Mouse (Mus musculus): ENCODE measurements around the gene Wdr59.
"Not testable (repeated sequence)": the region's sequence is repeated elsewhere in the genome, so short reads cannot be mapped to it uniquely, and the experiment has no call there.

The Wdr59 gene

DNA sequence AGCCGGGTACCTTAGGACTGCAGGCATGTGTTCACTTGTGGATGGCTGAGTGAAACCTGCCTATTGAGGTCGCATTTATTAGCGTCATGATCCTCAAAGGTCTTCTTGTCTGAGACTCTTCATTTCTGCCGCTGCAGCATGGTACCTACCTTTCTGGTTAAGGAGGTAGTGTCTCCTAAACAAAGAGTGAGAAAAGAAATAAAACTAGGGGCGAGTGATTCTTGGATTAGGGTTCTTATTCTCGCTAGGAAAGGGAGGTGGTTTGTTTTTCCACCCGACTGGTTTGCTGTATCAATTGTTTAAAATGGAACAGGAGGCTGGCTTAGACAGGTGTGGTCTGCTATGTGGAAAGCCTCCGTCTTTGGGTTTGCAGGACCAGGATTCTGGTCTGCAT lies 15.9 kb upstream of the Wdr59 start:
- no peak for DNase-seq (ENCODE audit: low spot score)

DNA sequence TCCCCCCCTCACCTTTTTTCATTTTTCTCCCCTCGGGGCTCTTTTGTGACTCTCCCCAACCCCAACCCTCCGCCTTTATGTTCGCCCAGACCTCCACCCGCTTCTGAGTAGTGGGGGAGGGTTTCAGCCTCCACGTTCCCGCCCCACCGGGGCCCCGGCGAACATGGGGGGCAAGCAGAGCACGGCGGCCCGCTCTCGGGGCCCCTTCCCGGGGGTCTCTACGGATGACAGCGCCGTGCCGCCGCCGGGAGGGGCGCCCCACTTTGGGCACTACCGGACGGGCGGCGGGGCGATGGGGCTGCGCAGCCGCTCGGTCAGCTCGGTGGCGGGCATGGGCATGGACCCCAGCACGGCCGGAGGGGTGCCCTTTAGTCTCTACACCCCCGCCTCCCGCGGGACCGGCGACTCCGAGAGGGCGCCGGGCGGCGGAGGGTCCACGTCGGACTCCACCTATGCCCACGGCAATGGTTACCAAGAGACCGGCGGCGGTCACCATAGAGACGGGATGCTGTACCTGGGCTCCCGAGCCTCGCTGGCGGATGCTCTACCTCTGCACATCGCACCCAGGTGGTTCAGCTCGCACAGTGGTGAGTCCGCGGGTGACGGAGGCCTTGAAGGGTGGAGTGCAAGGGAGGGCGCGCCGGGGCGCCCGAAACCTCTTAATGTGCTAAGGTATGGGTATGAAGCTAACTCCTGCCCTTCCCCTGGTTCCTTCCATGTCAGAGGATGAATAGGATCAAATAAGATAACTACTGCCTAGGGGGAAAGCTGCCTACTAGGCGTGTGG lies 15.3 kb upstream of the Wdr59 start:
- DNase-seq (ENCODE audit: low spot score), result peak; percentile 40

DNA sequence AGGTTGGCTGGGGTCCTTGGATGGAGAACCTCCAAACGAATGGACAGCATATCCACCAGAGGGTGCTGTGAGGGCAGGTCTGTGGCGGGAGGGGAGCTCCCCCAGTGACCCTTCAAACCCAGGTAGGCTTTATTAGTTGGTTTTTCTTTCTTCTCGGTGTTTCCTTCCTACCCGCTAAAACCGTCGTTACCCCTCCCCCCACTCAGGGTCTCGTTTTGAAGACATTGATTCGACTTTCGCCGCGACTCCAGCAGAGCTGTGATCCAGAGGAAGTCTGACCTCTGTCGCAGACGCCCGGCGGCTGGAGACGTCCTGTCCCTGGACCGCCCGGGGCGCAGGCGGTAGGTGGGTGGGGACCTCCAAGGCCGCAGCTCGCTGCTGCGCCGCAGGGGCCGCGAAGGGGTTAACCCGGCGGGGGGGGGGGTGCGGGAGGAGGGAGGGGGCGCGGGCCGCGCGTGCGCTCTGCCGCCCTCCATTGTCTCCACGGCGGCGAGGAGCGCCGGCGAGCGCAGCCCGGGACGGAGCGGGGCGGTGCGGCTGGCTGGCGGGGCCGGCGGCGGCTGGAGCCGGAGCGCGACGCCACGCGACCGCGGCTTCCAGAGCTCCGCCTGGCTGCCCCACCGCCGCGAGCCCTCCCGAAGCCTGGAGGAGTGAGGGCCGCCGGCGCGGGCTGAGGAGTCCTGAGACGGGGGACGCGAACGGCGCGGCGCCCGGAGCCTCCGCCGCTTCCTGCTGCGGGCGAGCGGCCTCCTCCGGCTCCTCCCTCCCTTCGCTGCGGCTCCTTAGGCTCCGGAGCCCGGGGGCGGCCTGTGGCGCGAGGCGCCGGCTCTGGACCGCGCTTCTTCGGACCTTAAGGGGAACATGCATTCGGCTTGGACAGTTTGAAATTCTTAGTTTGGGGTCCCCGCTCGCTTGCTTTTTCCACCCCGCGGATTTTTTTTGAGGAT lies 14.4 kb upstream of the Wdr59 start, which contains the start of gene Znrf1:
Gene Znrf1 (plus strand): TSS at position 67 of the 947 bp plus-strand sequence.
- peak; percentile 53 for DNase-seq (ENCODE audit: low spot score)

DNA sequence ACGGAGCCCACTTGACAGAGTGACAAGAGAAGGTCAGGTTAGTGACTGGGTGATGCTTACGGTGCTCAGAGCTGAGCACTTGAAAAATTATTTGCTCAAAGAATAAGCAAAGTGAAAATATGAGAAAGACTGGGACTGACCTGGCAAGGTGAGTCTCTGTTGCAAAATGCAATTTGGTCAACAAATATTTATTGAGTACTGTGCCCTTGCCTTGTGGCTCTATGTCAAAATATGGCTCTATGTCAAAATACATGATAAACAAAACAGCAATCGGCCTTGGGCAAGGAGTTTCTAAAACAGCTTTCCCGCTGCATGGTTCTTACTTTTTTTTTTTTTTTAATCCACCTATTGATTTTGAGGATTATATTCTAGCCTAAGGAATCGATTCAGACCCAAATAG lies 13.6 kb upstream of the Wdr59 start:
- no peak for DNase-seq (ENCODE audit: low spot score)

DNA sequence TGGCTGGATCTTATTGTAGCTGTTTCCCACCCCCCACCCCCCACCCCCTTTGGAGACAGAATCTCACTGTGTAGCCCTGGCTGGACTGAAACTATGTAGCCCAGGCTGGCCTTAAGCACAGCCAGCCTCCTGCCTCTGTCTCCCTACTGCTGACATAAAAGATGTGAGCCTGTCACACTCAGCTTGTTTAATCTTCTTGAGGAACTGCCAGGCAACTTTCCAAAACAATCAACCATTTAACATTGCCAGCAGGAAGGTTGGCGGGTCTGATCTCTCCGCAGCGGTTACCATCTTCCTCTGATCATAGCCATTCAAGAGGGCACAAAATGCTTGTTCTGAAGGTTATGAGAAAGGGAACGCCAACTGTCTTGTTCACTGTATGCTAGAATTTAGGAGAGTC lies 11.6 kb upstream of the Wdr59 start:
- DNase-seq (ENCODE audit: low spot score), result no peak

DNA sequence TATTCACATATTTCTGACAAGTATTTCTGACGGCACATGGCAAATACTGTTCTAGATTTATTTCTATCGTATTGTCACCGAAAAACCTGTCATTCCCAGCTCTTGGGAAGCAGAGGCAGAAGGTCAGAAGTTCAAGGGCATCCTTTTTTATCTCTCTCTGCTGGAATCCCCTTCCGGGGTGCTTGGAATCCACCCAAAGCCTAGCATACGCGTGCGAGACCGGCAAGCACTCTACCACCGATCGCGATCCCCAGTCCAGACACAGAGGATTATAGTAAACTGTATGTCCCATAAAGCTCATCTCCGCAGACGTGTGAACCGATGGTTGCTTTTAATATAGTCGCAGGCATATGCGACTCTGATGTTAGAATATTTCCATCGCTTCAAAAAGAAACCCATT lies 9.7 kb upstream of the Wdr59 start:
- DNase-seq (ENCODE audit: low spot score), result no peak

DNA sequence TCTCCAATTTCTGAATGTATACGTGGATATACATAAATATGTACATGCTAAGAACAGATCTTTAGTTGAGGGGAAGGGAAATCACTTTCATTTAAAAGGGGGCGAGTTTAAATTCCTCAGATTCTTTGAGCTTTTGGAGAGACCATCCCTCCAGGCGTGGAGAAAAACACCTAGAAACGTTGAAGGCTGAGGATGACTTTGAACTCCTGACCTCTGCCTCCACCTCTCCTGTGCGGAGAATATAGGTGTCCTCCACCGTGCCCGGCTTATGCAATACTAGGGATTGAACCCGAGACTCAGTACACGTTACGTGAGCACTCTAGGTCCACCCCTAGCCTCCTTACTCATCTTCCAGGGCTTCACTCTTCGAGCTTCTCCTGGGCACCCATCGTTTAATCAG lies 9.3 kb upstream of the Wdr59 start:
- DNase-seq (ENCODE audit: low spot score), result no peak

DNA sequence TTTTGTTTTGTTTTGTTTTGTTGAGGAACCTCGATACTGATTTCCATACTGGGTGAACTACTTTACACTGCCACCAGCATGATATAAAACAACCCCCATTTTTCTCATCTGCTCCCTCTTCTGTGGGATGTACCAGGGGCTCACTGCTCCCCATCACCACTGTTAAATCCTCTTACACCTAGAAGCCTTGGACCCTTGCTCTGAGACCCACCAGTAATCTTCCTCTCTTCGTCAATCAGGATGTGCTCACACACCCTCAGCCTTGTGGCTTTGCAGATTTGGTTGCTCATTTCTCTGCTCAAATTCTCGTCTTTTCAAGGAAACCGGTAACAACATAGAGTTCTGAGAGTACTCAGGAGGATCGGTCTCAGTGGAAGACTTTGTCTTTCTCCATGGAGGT lies 6.2 kb upstream of the Wdr59 start:
- no peak for DNase-seq (ENCODE audit: low spot score)

DNA sequence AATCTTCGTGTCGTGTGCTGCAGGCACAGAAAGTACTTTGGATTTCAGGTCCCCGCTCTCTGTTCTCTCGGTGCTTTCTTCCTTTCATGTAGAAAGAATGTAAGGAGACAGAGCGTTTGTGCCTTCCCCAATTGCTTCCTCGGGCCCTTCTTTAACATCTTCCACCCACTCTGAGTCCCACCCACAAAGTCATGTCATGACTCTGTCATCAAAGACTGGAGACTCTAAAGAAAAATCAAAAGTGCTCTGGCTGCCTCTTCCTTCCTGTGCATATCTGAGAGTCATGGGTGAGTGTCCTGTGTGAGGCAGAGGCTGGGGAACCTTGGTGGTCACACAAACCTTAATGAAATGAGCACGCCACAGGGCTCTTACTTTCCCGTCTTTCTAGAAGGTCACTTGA lies 5.3 kb upstream of the Wdr59 start:
- DNase-seq (ENCODE audit: low spot score), result no peak

DNA sequence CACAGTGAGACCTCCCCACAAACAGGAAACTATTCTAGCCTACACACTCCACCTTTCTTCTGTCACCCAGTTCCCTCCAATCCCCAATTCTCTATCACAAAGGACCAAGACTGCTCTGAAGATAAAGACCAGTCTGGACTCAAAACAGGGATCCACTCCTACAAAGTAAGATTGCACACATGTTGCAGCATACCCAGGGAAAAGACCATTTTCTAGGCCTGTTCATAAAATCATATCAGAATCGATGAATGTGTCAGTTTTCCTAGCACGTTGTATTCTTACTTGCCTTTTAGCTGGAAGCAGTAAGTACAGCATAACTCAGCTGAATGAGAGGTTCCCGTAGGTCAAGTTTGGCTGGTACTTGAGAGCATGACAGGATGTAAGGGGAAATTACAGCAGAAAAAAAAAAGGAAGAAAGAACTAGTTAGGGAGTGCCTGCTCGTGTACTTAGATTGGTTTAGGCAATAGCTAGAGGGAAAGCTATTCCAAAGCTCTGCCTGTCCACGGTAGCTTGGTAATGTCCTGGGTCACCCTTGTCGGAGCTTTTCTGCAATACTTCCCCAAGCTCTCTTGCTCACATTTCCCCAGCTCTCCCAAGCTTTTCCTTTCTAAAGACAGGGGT lies 4.6 kb upstream of the Wdr59 start:
- DNase-seq (ENCODE audit: low spot score), result no peak

DNA sequence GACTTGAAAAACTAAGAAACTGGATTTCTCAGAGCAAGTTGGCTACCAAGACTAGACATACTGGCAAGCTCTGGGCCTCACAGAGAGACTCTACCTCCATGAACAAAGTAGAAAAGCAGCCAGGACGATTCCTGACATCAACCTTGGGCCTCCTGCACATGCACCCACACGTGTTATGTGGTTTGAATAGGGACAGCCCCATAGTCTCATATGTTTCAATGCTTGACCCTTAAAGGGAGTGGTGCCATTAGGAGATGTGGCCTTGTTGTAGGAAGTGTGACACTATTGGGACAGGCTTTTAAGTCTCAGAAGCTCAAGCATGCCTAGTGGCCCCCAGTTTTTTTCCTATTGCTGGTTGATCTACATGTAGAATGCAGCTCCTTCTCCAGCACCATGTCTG lies 4.4 kb downstream of the Wdr59 start:
- no peak for DNase-seq (ENCODE audit: low spot score)

DNA sequence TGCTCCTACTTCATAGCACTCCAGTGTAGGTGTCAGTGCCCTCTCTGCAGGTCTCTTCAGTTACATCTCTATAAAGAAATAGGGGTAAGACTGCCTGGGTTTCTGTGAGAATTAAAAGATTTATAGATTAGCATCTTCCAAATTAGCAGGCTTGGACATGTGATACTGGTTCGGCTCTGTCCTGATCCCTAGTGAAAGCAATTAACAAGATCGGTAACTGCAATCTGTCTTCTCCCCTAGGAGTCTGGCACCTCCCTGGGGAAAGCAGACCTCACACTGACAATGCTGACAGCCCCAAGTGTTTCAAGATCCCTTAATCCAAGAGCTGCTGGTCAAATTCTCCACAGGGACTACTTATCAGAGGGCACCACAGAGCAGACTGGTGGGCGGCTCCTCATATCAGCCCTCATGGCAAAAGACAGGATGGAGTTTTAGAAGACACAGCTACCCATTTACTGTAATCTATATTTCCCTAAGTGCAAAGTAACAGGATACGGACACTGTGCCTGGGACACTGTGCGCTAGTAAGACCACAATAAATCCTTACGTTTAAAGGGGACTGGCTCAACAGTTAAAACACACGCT lies 5.3 kb downstream of the Wdr59 start:
- peak; percentile 8 for DNase-seq (ENCODE audit: low spot score)

DNA sequence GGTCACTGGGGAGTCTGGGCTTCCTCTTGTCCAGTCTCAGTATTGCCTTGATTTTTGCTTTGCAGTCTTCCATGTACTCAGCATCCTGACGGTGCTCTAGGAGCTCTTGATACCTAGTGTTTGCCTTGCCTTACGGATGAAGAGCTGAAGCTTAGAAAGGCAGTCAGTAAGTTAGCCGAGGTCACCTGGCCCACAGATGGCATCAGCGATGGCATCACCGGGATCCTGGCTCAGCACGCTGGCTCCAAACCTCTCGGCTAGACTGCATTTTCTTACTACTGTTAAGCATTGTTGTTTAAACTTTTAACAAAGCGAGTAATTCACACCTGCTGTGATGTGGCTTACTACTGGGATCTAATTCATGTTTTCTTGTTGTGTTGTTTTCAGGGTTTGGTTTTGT lies 8.4 kb downstream of the Wdr59 start:
- no peak for DNase-seq (ENCODE audit: low spot score)

DNA sequence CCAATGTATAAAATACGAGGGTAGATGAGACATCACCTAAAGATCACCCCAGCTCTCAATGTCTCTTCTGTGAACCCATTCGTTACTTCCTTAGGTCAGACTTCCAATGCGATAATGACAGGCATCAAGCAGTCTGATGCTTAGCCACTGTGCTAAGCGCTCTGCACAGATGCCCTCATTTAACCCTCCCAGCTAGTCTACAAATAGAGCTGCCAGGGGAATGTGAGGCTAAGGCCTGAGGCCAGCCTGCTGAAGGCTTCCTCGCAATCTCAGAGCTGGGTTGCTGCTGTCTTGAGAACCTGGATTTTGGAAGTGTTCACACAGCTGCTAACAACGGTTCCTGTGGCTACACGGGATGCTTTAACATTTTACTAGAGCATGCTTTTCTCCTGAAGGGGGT lies 9.0 kb downstream of the Wdr59 start:
- no peak for DNase-seq (ENCODE audit: low spot score)

DNA sequence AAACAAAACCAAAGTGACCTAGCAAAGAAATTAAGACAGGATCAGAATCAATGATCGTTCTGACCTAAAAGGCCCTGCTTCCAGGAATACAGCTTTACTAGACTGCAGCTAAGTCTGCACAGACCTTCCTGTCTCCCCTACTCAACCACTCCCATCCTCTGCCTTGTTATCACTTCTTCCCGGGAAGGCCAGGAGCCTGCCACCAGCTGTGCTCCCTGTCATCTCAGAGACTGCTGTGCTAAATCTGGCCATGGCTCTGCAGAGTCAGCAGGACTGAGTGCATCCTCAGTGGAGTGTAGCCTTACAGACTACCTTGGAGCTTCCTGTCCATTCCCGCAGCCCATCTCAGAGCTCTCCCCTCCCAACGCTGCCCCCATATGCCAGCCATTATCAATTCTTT lies 11.5 kb downstream of the Wdr59 start:
- no peak for DNase-seq (ENCODE audit: low spot score)

DNA sequence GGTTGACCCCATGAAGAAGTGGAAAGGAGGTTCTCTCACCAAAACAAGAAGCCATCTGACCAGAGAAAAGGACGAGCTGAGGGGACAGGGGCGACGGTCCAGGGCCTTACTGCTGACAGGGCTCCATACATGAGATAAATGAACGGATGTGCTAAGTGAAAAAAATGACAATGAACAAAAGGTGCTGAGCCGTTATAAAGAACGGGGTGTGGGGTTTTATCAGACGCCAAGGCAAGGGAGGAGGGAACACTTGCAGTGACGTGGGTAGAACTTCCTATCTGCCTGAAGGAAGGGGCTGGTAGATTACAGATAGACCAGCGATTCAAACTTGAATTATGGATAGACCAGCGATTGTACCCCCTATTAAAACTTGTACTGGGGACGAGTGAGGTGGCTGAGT lies 12.6 kb downstream of the Wdr59 start:
- no peak for DNase-seq (ENCODE audit: low spot score)

DNA sequence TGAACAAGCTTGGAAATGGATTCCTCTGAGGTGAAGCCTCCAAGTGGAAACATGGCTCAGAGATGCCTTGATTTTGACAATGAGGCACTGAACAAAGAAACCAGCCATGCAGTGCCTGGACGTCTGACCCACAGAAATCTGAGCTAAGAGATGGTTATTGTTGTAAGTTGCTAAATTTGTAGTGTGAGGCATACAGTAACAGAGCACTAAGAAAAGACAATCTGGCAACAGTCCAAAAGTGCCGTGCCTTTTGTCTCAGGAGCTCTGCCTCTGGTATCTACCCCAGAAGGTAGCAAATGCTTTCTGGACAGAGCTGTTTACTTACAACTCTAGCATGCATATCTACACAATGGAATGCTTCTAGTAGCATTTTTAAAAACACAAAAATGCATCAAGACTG lies 13.3 kb downstream of the Wdr59 start:
- no peak for DNase-seq (ENCODE audit: low spot score)

DNA sequence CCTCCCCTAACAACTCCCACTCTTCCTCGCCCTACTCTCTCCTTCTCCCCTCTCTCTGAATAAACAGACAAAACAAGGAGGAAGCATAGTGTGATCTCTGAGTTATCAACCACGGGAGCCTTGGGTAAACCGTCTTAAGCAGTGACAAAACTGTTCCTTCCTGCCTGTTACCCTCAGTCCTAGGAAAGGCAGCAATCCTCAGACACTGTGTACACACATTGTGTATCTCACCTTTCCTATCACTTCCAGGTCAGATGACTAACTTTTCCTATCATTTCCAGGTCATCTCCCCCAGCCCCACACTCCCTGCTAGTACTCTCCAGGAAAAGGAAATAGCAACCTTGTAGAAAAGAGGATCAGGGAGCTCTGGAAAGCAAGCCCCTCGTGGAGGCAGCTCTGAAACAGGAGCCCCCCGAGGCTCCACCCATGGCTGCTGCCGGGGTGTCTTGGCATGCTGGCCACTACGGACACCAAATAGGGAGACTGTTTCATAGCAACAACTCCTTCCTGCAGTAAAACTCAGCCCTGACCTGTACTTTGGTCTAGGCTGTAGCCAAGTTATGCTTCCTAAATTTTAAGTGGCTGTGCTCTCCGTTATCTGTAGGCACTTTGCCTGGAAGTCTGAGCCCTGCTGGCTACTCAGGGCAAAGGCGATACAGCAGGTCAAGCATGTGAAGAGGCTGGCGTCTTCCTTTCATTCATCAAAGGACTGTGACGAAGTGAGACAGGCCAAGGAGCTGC lies 20.0 kb downstream of the Wdr59 start:
- DNase-seq (ENCODE audit: low spot score), result no peak

DNA sequence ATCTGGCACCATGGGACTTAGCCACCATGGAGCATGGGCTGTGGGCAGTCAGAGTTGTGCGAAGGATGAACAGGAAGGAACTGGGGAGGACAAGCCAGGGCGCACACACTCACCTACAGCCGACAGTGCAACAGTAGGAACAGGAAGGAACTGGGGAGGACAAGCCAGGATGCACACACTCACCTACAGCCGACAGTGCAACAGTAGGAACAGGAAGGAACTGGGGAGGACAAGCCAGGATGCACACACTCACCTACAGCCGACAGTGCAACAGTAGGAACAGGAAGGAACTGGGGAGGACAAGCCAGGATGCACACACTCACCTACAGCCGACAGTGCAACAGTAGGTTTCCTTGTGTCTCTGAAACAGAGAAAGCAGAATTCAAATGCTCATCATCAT lies 23.6 kb downstream of the Wdr59 start:
- not testable (repeated sequence) for DNase-seq (ENCODE audit: low spot score)

DNA sequence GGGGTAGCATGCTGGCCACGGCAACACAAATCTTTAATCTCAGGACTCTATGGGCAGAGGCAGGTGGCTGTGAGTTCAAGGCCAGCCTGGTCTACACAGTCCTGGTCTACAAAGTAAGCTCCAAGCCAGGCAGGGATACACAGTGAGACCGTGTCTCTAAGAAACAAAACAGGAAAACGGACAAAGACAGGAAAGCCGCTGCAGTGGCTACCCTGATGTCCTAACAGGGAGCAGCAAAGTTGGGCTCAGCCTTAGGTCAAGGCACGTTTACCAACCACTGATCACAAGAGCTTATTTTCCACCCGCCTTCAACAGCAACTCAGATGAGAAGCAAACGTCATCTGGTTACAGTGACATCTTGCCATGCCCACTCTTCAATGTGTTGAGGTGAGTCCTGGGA lies 25.6 kb downstream of the Wdr59 start:
- no peak for DNase-seq (ENCODE audit: low spot score)

DNA sequence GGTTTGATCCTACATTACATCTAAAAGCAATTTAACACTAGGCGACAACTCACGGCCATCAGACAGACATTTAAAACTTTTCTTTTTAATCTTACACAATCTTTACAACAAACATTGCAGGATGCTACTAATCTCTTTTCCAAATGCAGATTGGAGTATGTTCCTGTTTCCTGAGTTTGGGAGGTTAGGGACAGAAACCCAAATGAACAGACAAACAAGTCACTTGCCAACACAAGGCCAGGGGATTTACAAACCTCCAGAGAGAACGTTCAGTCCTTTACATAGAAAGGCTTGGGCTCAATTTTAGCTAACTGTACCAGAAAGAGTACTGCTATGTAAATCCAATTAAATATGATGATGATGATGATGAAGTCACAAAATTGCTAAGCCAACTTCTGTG lies 28.7 kb downstream of the Wdr59 start:
- DNase-seq (ENCODE audit: low spot score), result no peak

DNA sequence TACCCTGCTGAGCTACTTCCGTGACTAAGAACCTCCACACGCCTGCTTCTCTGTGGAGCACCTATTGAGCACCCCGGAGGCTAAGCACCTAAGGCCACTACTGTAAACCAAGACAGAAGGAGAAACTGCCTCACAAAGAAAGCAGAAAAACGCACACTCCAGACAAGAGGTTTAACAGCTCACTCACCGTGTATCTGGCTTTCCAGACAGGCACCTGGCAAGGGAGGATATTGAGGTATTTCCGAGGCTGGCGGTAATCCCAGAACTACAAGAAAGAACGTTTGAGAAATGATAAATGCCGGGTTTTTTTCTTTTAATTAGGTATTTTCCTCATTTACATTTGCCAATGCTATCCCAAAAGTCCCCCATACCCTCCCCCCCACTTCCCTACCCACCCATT lies 29.4 kb downstream of the Wdr59 start:
- no peak for DNase-seq (ENCODE audit: low spot score)
